Mouse (Mus musculus): ENCODE data around the gene Vasn.

Vasn gene

GRCm38 (mm10) chr16:4643670-4644419 is 4.1 kb downstream of the Vasn start:
- DNase-seq (ENCODE audit: low spot score), result peak; percentile 81

GRCm38 (mm10) chr16:4645867-4646266 is 6.1 kb downstream of the Vasn start:
- DNase-seq (ENCODE audit: low spot score), result no peak

GRCm38 (mm10) chr16:4646831-4647230 is 7.1 kb downstream of the Vasn start:
- no peak for DNase-seq (ENCODE audit: low spot score)

GRCm38 (mm10) chr16:4647651-4648141 is 8.0 kb downstream of the Vasn start:
- DNase-seq (ENCODE audit: low spot score), result no peak

GRCm38 (mm10) chr16:4648416-4649023 is 8.8 kb downstream of the Vasn start:
- no peak for DNase-seq (ENCODE audit: low spot score)

GRCm38 (mm10) chr16:4649211-4649610 is 9.5 kb downstream of the Vasn start:
- no peak for DNase-seq (ENCODE audit: low spot score)

GRCm38 (mm10) chr16:4649692-4650091 is 10.0 kb downstream of the Vasn start:
- DNase-seq (ENCODE audit: low spot score), result no peak

GRCm38 (mm10) chr16:4650161-4650560 is 10.4 kb downstream of the Vasn start:
- no peak for DNase-seq (ENCODE audit: low spot score)

GRCm38 (mm10) chr16:4651081-4651480 is 11.3 kb downstream of the Vasn start:
- DNase-seq (ENCODE audit: low spot score), result no peak

GRCm38 (mm10) chr16:4651624-4652023 is 11.9 kb downstream of the Vasn start:
- no peak for DNase-seq (ENCODE audit: low spot score)

GRCm38 (mm10) chr16:4652707-4653416 is 13.1 kb downstream of the Vasn start:
- no peak for DNase-seq (ENCODE audit: low spot score)

GRCm38 (mm10) chr16:4654706-4655105 is 15.0 kb downstream of the Vasn start:
- DNase-seq (ENCODE audit: low spot score), result no peak

- DNase-seq (ENCODE audit: low spot score), result peak; percentile 47
These were observed 15.6 kb downstream of the Vasn start for GRCm38 (mm10) chr16:4655251-4655734.

GRCm38 (mm10) chr16:4655764-4656570 is 16.2 kb downstream of the Vasn start:
- DNase-seq (ENCODE audit: low spot score), result no peak

- no peak for DNase-seq (ENCODE audit: low spot score)
These were observed 16.9 kb downstream of the Vasn start for GRCm38 (mm10) chr16:4656571-4657081.

GRCm38 (mm10) chr16:4658781-4659245 is 19.1 kb downstream of the Vasn start:
- peak; percentile 48 for DNase-seq (ENCODE audit: low spot score)

GRCm38 (mm10) chr16:4659326-4659725 is 19.6 kb downstream of the Vasn start:
- DNase-seq (ENCODE audit: low spot score), result no peak

- DNase-seq (ENCODE audit: low spot score), result no peak
These were observed 21.9 kb downstream of the Vasn start for GRCm38 (mm10) chr16:4661605-4662004.

- no peak for DNase-seq (ENCODE audit: low spot score)
These were observed 24.1 kb downstream of the Vasn start for GRCm38 (mm10) chr16:4663806-4664205.

- no peak for DNase-seq (ENCODE audit: low spot score)
These were observed 26.0 kb downstream of the Vasn start for GRCm38 (mm10) chr16:4665726-4666125.

GRCm38 (mm10) chr16:4667190-4667808 is 27.6 kb downstream of the Vasn start:
- DNase-seq (ENCODE audit: low spot score), result peak; percentile 90

Measured in layer of hippocampus, adult 11-12 months (tissue).